In genomic region chr4:148860636-148861035, GRCm38 (mm10) we compare ENCODE assay signal across 8 mouse cellular contexts. TPM values are rescaled to one million over a fixed set of nuclear protein-coding genes. Genes with fewer than 3 reads are reported as not detected.
DNase-seq lines count a peak whose midpoint lies in the region; ATAC-seq and TF ChIP-seq lines count a peak whose summit lies in the region.

No protein-coding gene starts in this region.

- peak overlapping the region; percentile 44; the same call in 1 of the 2 replicates for H3K4me2 ChIP-seq in stomach, embryonic 15.5 days

- no peak for DNase-seq in heart, embryonic 10.5 days (ENCODE audit: low spot score)
- no peak for DNase-seq in heart, postnatal 14 days
- peak; percentile 68 for DNase-seq in retina, postnatal 1 day
- DNase-seq in retina, embryonic 14.5 days (ENCODE audit: low spot score), result no peak
- no peak for DNase-seq in limb, embryonic 10.5 days (ENCODE audit: low spot score)
- no peak for DNase-seq in adipocyte (ENCODE audit: low spot score)
- DNase-seq in left cerebral cortex, adult 2 months (ENCODE audit: extremely low spot score in 1 of 2, low spot score in 2 of 2), result no peak

- H3K4me1 ChIP-seq in heart, embryonic 10.5 days, result peaks cover 66% of the 10 kb centered on the region
- H3K4me1 ChIP-seq in limb, embryonic 10.5 days, result peaks cover 54% of the 10 kb centered on the region
- peaks cover 25% of the 10 kb centered on the region; the same call in 1 of the 2 replicates for H3K4me1 ChIP-seq in stomach, embryonic 15.5 days

- 65% methylated on average over 7 of the region's 7 CpGs for WGBS in heart, embryonic 10.5 days
- 47% methylated on average over 7 of the region's 7 CpGs for WGBS in limb, embryonic 10.5 days
- WGBS in stomach, embryonic 15.5 days, result 57% methylated on average over 7 of the region's 7 CpGs

- no peaks in the 10 kb centered on the region for H3K9me3 ChIP-seq in heart, embryonic 10.5 days
- no peaks in the 10 kb centered on the region for H3K9me3 ChIP-seq in limb, embryonic 10.5 days (replicated peaks)
- no peaks in the 10 kb centered on the region for H3K9me3 ChIP-seq in stomach, embryonic 15.5 days

- no peak for ATAC-seq in stomach, embryonic 15.5 days (ENCODE audit: insufficient read depth, low FRiP score, low read depth)

- peaks cover 40% of the 10 kb centered on the region for H3K27me3 ChIP-seq in heart, embryonic 10.5 days (ENCODE audit: insufficient read depth, poor library complexity, severe bottlenecking)
- peaks cover 88% of the 10 kb centered on the region for H3K27me3 ChIP-seq in limb, embryonic 10.5 days (ENCODE audit: low read depth, poor library complexity, severe bottlenecking)
- peaks cover 19% of the 10 kb centered on the region; the same call in 1 of the 2 replicates for H3K27me3 ChIP-seq in stomach, embryonic 15.5 days (replicated peaks)

- H3K4me3 ChIP-seq in heart, embryonic 10.5 days, result peak overlapping the region; percentile 53
- H3K4me3 ChIP-seq in limb, embryonic 10.5 days, result peak overlapping the region; percentile 54
- H3K4me3 ChIP-seq in stomach, embryonic 15.5 days (replicated peaks), result peak overlapping the region; percentile 9; the same call in 1 of the 2 replicates
- no peak overlapping the region for H3K4me3 ChIP-seq in left cerebral cortex, adult 2 months

- no peak for TF ChIP-seq CTCF in left cerebral cortex, adult 2 months (IDR thresholded peaks at IDR 0.05)

- no peak overlapping the region for H3K9ac ChIP-seq in stomach, embryonic 15.5 days

- peaks cover 7% of the 10 kb centered on the region; the same call in 1 of the 2 replicates for H3K36me3 ChIP-seq in heart, embryonic 10.5 days
- no peaks in the 10 kb centered on the region for H3K36me3 ChIP-seq in limb, embryonic 10.5 days
- no peaks in the 10 kb centered on the region for H3K36me3 ChIP-seq in stomach, embryonic 15.5 days

- peak overlapping the region; percentile 70 for H3K27ac ChIP-seq in heart, embryonic 10.5 days
- H3K27ac ChIP-seq in limb, embryonic 10.5 days, result peak overlapping the region; percentile 72
- H3K27ac ChIP-seq in stomach, embryonic 15.5 days, result no peak overlapping the region
- no peak overlapping the region for H3K27ac ChIP-seq in left cerebral cortex, adult 2 months

- intact Hi-C loops in heart, postnatal 14 days (cut with DNase I), result no loop called here
- intact Hi-C loops in left cerebral cortex, adult 2 months (cut with DNase I), result no loop called here

RNA-seq across cellular contexts. Expression of gene Casz1, which starts 56.4 kb away (rescaled TPM):
- polyA plus RNA-seq in heart, embryonic 10.5 days (2016; fragmentation: Nextera tagmentation; extraction: Ambion mirVana), result 15.9 and 26.3 TPM in 2 replicates
- 10 to 100 TPM; 48.1 to 53.1 TPM for total RNA-seq in heart, postnatal 14 days (2021)
- 1.0 and 2.1 TPM in 2 replicates for polyA plus RNA-seq in limb, embryonic 10.5 days (2016; fragmentation: Nextera tagmentation; extraction: Ambion mirVana)
- 8.9 and 10.2 TPM in 2 replicates for polyA plus RNA-seq in stomach, embryonic 15.5 days (2015; fragmentation: Nextera tagmentation; extraction: Ambion mirVana)
- total RNA-seq in left cerebral cortex, adult 2 months (2021), result 1 to 10 TPM; 1.0 to 1.5 TPM

Comparison
In these comparisons a context has a peak if more than half of its experiments do, and no peak if none do; other contexts are left out.
1. H3K27ac ChIP-seq: peak in heart, embryonic 10.5 days (single experiment) and limb, embryonic 10.5 days (single experiment); none in stomach, embryonic 15.5 days (single experiment) and left cerebral cortex, adult 2 months (single experiment).